Mouse (Mus musculus) heart, adult 2 months (tissue): ENCODE measurements at regions not wholly inside any gene's neighbourhood (a gene's known extent, or its start where the extent isn't known, plus 50 kb on each side); places are given as distances from the start of the nearest gene placed in this dataset.

Experiments
- CTCF ChIP-seq: fragments of 200-600 bp; IDR thresholded peaks from 2 replicates; pipeline ENCODE4 v1.8.1; 2022; ENCODE audit warnings: antibody characterized with exemption, mild to moderate bottlenecking, moderate library complexity
- EP300 ChIP-seq: fragments of 200-500 bp; IDR thresholded peaks from 2 replicates; pipeline ENCODE4 v1.6.1; 2011; ENCODE audit warnings: low read depth, low read length, control low read depth; ENCODE audit not compliant: insufficient read depth
- POLR2A ChIP-seq: fragments of 200-500 bp; IDR thresholded peaks from 2 replicates; pipeline ENCODE4 v1.6.1; 2011; ENCODE audit warnings: mild to moderate bottlenecking, low read depth, low read length, control low read depth; ENCODE audit not compliant: insufficient read depth

GRCm38 (mm10) chr15:61422989-61423388 lies 500.2 kb upstream of the A1bg start:
- TF ChIP-seq CTCF (no peak), EP300 (no peak), POLR2A (no peak)
